Mouse (Mus musculus) sigmoid colon, adult 10 weeks (tissue): ENCODE results near the gene Gimap7. TPM values are rescaled to one million over a fixed set of nuclear protein-coding genes. Genes with fewer than 3 reads are reported as not detected.

Experiments used
- polyA plus RNA-seq: library from polyadenylated mRNA; stranded (reverse); fragments of 350-450 nt; fragmentation: Illumina TruSeq; extraction: RNeasy Lipid Tissue Mini Kit (QIAGEN cat#74804); gene quantifications from one replicate; pipeline ENCODE4 v1.2.3, GENCODE M21; 2014; ENCODE audit warnings: low read depth, low replicate concordance

Gene Gimap7
- 3.7 TPM for polyA plus RNA-seq

GRCm38 (mm10) chr6:48718455-48718854 lies at the start of gene Gimap7, which contains the start of gene Gm28053:
Gene Gimap7, plus strand, starts transcription at chr6:48718621.
Gene Gm28053, plus strand, starts transcription at chr6:48718607.

DNA sequence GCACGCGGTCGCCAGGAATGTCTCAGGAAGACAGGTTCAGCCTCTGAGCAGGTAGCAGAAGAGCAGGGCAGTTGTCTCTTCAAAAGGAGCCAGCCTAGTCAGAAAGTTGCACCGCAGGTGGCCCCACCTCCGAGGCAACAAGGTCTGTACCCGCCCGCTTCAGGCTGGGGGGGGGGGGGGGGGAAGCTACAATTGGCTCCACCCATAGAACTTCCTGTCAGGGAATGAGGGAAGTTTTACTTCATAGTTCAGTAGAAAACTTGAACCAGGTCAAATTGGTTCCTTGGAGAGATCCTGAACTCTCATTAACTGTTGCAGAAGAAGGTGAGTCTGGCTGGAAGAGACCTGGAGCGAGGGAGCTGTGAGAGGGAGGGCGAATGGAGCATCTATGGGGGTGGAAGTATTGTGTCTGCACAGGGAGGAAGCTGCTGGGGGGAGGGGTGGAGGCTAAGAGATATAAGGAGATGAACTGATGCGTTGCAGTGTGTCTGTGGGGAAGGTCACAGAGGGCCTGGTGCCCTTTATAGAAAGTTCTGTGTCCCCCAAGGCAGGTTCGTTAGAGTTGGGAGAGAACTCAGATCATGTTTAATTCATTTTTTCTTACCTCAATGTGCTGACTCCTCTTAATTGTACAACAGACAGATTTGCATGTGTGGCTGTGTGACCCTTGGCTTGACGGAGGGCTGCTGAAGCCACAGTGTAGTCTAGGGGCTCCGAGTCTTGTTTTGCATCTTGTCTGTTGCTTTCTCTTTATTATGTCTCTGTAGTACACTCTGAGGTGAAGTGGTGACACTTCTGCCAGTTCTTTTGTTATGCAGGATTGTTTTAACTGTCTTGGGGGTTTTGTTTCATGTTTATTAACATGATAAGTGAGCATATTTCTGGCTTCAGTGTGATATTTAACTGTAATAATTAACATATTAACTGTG lies 42.2 kb upstream of the Gimap7 start, which contains the start of gene Gimap9:
Gene Gimap9 (plus strand): TSS at position 199 of the 929 bp plus-strand sequence.

GRCm38 (mm10) chr6:48684319-48684718 lies 34.1 kb upstream of the Gimap7 start, which contains the start of gene Gimap4:
Gene Gimap4, plus strand, starts transcription at chr6:48684549.

DNA sequence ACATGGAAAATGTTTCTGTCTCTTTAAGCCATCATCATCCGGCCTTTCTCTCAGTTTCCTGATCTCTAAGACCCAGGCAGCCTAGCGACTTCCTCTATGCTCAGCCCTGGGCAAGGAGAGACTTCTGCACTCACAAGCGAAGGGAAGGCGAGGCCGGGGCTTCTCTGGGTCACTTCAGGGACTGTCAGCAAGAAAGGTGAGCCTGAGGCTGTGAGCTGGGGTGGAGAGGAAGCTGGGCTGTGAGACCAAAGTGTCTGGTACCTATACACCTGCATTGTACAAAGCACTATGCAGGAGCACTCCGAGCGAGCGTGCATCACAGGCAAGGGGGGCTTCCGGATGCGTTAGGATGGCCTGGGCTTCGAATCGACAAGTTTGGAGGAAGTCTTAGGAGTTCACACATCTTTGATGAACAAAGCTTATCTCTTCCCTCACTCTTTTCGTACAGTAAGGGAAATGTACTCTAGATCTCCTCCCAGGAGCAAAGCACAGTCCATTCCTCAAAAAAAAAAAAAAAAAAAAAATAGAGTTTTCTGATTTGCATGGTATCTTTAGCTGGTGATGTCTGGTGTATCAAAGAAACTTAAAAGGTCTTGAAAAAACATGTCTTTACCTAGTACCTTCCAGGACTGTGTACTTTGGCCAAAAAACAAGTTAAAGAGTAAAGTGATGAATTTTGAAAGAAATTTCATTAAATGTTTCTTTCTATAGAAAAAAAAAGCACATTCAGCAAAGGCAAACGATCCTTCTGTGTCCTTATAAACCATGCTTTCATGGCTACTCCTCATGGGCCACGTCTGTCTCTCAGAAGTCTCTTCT lies 20.7 kb downstream of the Gimap7 start, which contains the start of gene Gimap1:
Gene Gimap1 (plus strand): TSS at position 94 of the 819 bp plus-strand sequence.

GRCm38 (mm10) chr6:48745959-48746889 lies 27.8 kb downstream of the Gimap7 start, which contains the start of gene Gimap5:
Gene Gimap5, plus strand, starts transcription at chr6:48746197.

DNA sequence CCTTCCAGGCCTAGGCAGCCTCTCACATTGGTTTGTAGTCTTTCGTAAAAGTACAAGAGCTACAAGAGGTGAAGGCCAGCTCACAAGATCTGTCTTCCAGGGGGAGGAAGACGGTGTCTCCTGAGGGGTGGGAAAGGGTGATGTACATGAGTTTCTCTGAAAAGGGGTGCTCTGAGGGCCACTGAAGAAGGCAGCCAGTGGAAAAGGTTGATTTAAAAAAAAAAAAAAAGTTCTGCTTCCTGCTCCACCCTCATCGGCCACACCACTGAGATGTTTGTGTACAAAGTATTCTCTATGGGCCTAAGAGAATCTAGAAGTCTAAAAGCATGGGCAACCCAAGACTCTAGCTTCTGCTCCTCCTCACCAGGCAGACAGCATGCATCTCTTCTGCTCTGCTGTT lies 52.3 kb downstream of the Gimap7 start, which contains the start of gene Gimap3:
Gene Gimap3 (minus strand): TSS at position 156 of the 400 bp plus-strand sequence.

Other genes starting within 250 kb of the Gimap7 start
- gene Atp6v0e2, start 181.0 kb upstream of the Gimap7 start, polyA plus RNA-seq = 19.8 TPM
- 2.8 TPM for gene Lrrc61, start 163.8 kb upstream of the Gimap7 start, polyA plus RNA-seq
- 12.2 TPM for gene Rarres2, start 145.8 kb upstream of the Gimap7 start, polyA plus RNA-seq
- not detected for gene Gm45021, start 129.0 kb upstream of the Gimap7 start, polyA plus RNA-seq
- 6.3 TPM for gene Repin1, start 124.7 kb upstream of the Gimap7 start, polyA plus RNA-seq
- gene Gm44965, start 124.7 kb upstream of the Gimap7 start, polyA plus RNA-seq = not detected
- gene Zfp775, start 116.6 kb upstream of the Gimap7 start, polyA plus RNA-seq = 0.63 TPM
- gene AI854703, start 91.9 kb upstream of the Gimap7 start, polyA plus RNA-seq = 6.2 TPM
- gene Gimap8, start 71.4 kb upstream of the Gimap7 start, polyA plus RNA-seq = 24.3 TPM
- 22.6 TPM for gene Gimap9, start 42.5 kb upstream of the Gimap7 start, polyA plus RNA-seq
- 56.2 TPM for gene Gimap4, start 34.1 kb upstream of the Gimap7 start, polyA plus RNA-seq
- gene Gimap6, start 10.4 kb upstream of the Gimap7 start, polyA plus RNA-seq = 32.7 TPM
- 2.7 TPM for gene Gm28053, start within 50 bp of the Gimap7 start, polyA plus RNA-seq
- 3.7 TPM for gene Gimap1, start 20.4 kb downstream of the Gimap7 start, polyA plus RNA-seq
- 2.6 TPM for gene Gimap5, start 27.6 kb downstream of the Gimap7 start, polyA plus RNA-seq
- gene Gimap3, start 52.2 kb downstream of the Gimap7 start, polyA plus RNA-seq = 7.1 TPM
- gene Tmem176a, start 122.3 kb downstream of the Gimap7 start, polyA plus RNA-seq = 133 TPM
- gene Tmem176b, start 122.9 kb downstream of the Gimap7 start, polyA plus RNA-seq = 19.3 TPM
- gene Aoc1, start 154.3 kb downstream of the Gimap7 start, polyA plus RNA-seq = 80.7 TPM
- not detected for gene 1600015I10Rik, start 211.3 kb downstream of the Gimap7 start, polyA plus RNA-seq